Mouse (Mus musculus) intestine, embryonic 14.5 days (tissue): Measurements from ENCODE around the gene Chd4. TPM values are rescaled to one million over a fixed set of nuclear protein-coding genes. Genes with fewer than 3 reads are reported as not detected.

Experiments used
- ATAC-seq: fragments of 200-750 bp; cut with Nextera tagmentation; replicated peaks from 2 replicates; pipeline ENCODE4 v1.8.0; 2017; ENCODE audit warnings: low read depth, moderate number of reproducible peaks, moderate TSS enrichment, moderate library complexity; ENCODE audit not compliant: low FRiP score, low TSS enrichment
- DNase-seq: peaks from one replicate; pipeline ENCODE4 v3.0.0-alpha.2; 2018; ENCODE audit warnings: low spot score
- H3K27ac ChIP-seq: fragments of 300-500 bp; sonication (generic); 2 replicates; pipeline ENCODE4 v1.5.1; 2014; ENCODE audit warnings: low read depth, mild to moderate bottlenecking, control low read depth
- H3K27me3 ChIP-seq: fragments of 300-500 bp; sonication (generic); replicated peaks from 2 replicates; pipeline ENCODE4 v1.6.1; 2014; ENCODE audit warnings: low read length, control low read depth; ENCODE audit not compliant: control insufficient read depth, insufficient read depth
- H3K36me3 ChIP-seq: fragments of 300-500 bp; sonication (generic); 2 replicates; pipeline ENCODE4 v1.6.1; 2014; ENCODE audit warnings: low read length, control low read depth; ENCODE audit not compliant: control insufficient read depth, insufficient read depth
- H3K4me1 ChIP-seq: fragments of 300-500 bp; sonication (generic); replicated peaks from 2 replicates; pipeline ENCODE4 v1.6.1; 2014; ENCODE audit warnings: low read length, control low read depth, mixed read lengths; ENCODE audit not compliant: control insufficient read depth, insufficient read depth
- H3K4me2 ChIP-seq: fragments of 300-500 bp; sonication (generic); 2 replicates; pipeline ENCODE4 v1.6.1; 2014; ENCODE audit warnings: low read length
- H3K4me3 ChIP-seq: fragments of 300-500 bp; sonication (generic); 2 replicates; pipeline ENCODE4 v1.5.1; 2014; ENCODE audit warnings: low read depth, low read length, control low read depth, mixed read lengths
- H3K9ac ChIP-seq: fragments of 300-500 bp; sonication (generic); 2 replicates; pipeline ENCODE4 v1.6.1; 2014; ENCODE audit warnings: mild to moderate bottlenecking, low read length
- H3K9me3 ChIP-seq: fragments of 300-500 bp; sonication (generic); 2 replicates; pipeline ENCODE4 v1.6.1; 2016; ENCODE audit warnings: low read length, control low read depth; ENCODE audit not compliant: control insufficient read depth
- WGBS: fragments of 180-500 bp; shearing (Covaris S2); extraction: QIAGEN DNeasy Blood & Tissue Kit; methylation state at CpG from one replicate; pipeline ENCODE4 v1.1.7; 2014; 5-methylcytosine and 5-hydroxymethylcytosine counted together
- microRNA-seq: library from miRNA; unstranded; fragments of <30 nt; microRNA quantifications from one replicate; pipeline ENCODE4, GENCODE M21; 2016
- polyA plus RNA-seq: library from polyadenylated mRNA; unstranded; fragments of >200 nt; fragmentation: Nextera tagmentation; extraction: Ambion mirVana; gene quantifications from 2 replicates; pipeline ENCODE4 v1.2.1, GENCODE M21; 2014

Gene Chd4
- polyA plus RNA-seq, 1 experiment from 2014 or later = 74.8 TPM

GRCm38 (mm10) chr6:125172474-125172873 lies 76.7 kb downstream of the Chd4 start:
- Histone ChIP-seq H3K27ac (no peak overlapping the region), H3K4me2 (no peak overlapping the region), H3K9ac (no peak overlapping the region), H3K4me3 (no peak overlapping the region), H3K27me3 (no peaks in the 10 kb centered on the region), H3K9me3 (no peaks in the 10 kb centered on the region), H3K36me3 (peaks cover 100% of the 10 kb centered on the region), H3K4me1 (peaks cover 2% of the 10 kb centered on the region)
- peak; percentile 46 for DNase-seq
- WGBS = 75% methylated on average over 2 of the region's 2 CpGs
- no peak for ATAC-seq

GRCm38 (mm10) chr6:125173256-125173655 lies 77.5 kb downstream of the Chd4 start:
- ATAC-seq (no peak), DNase-seq (no peak)
- H3K27ac ChIP-seq = no peak overlapping the region
- H3K4me2 ChIP-seq = no peak overlapping the region
- H3K4me1 ChIP-seq = no peaks in the 10 kb centered on the region
- H3K9me3 ChIP-seq = no peaks in the 10 kb centered on the region
- H3K27me3 ChIP-seq = no peaks in the 10 kb centered on the region
- H3K36me3 ChIP-seq = peaks cover 100% of the 10 kb centered on the region
- H3K9ac ChIP-seq = no peak overlapping the region
- H3K4me3 ChIP-seq = no peak overlapping the region
- WGBS = 94% methylated on average over 7 of the region's 7 CpGs

- Histone ChIP-seq H3K9ac (no peak overlapping the region), H3K36me3 (peaks cover 99% of the 10 kb centered on the region), H3K27me3 (no peaks in the 10 kb centered on the region), H3K4me2 (no peak overlapping the region), H3K4me1 (no peaks in the 10 kb centered on the region), H3K4me3 (no peak overlapping the region), H3K9me3 (no peaks in the 10 kb centered on the region), H3K27ac (no peak overlapping the region)
- WGBS = 92% methylated on average over 5 of the region's 5 CpGs
- no peak for ATAC-seq
- no peak for DNase-seq
Observed at GRCm38 (mm10) chr6:125175469-125175868, 79.7 kb downstream of the Chd4 start.

GRCm38 (mm10) chr6:125179601-125180000 lies 83.8 kb downstream of the Chd4 start:
- DNase-seq (no peak), ATAC-seq (no peak)
- Histone ChIP-seq H3K4me1 (no peaks in the 10 kb centered on the region), H3K27me3 (no peaks in the 10 kb centered on the region), H3K9me3 (no peaks in the 10 kb centered on the region), H3K4me2 (no peak overlapping the region), H3K36me3 (peaks cover 98% of the 10 kb centered on the region), H3K27ac (no peak overlapping the region), H3K9ac (no peak overlapping the region), H3K4me3 (no peak overlapping the region)
- 91% methylated on average over 7 of the region's 7 CpGs for WGBS

Small RNA genes within 50 kb of the gene (microRNA-seq; reads per million reads assigned to microRNA genes)
- 0.25 reads per million for gene Mir7045

Other genes with a start within 250 kb of the Chd4 start
- 28.1 and 28.8 TPM in 2 replicates for gene P3h3, start 238.2 kb upstream of the Chd4 start, polyA plus RNA-seq
- gene Gpr162, start 232.0 kb upstream of the Chd4 start, polyA plus RNA-seq = 0.65 and 1.2 TPM in 2 replicates
- 0.28 and 0.37 TPM in 2 replicates for gene Cd4, start 207.8 kb upstream of the Chd4 start, polyA plus RNA-seq
- 1.8 and 2.1 TPM in 2 replicates for gene Lag3, start 184.3 kb upstream of the Chd4 start, polyA plus RNA-seq
- 232 and 257 TPM in 2 replicates for gene Ptms, start 175.9 kb upstream of the Chd4 start, polyA plus RNA-seq
- 352 and 357 TPM in 2 replicates for gene Mlf2, start 164.6 kb upstream of the Chd4 start, polyA plus RNA-seq
- 155 and 159 TPM in 2 replicates for gene Cops7a, start 130.4 kb upstream of the Chd4 start, polyA plus RNA-seq
- gene Pianp, start 99.3 kb upstream of the Chd4 start, polyA plus RNA-seq = 0.85 and 1.2 TPM in 2 replicates
- gene Zfp384, start 86.8 kb upstream of the Chd4 start, polyA plus RNA-seq = 9.2 and 10.8 TPM in 2 replicates
- gene Ing4, start 56.2 kb upstream of the Chd4 start, polyA plus RNA-seq = 94.4 and 108 TPM in 2 replicates
- 11.4 and 13.4 TPM in 2 replicates for gene Acrbp, start 46.3 kb upstream of the Chd4 start, polyA plus RNA-seq
- gene Lpar5, start 28.1 kb upstream of the Chd4 start, polyA plus RNA-seq = 2.3 and 3.0 TPM in 2 replicates
- 72.1 and 75.2 TPM in 2 replicates for gene Nop2, start 35.9 kb downstream of the Chd4 start, polyA plus RNA-seq
- 6.7 and 7.6 TPM in 2 replicates for gene Iffo1, start 49.3 kb downstream of the Chd4 start, polyA plus RNA-seq
- gene Gapdh, start 70.5 kb downstream of the Chd4 start, polyA plus RNA-seq = 2,406 and 2,408 TPM in 2 replicates
- gene Ncapd2, start 95.7 kb downstream of the Chd4 start, polyA plus RNA-seq = 109 and 129 TPM in 2 replicates
- gene Mrpl51, start 95.8 kb downstream of the Chd4 start, polyA plus RNA-seq = 217 and 221 TPM in 2 replicates
- gene Vamp1, start 119.6 kb downstream of the Chd4 start, polyA plus RNA-seq = 2.5 and 2.7 TPM in 2 replicates
- 5.7 and 7.1 TPM in 2 replicates for gene Tapbpl, start 135.9 kb downstream of the Chd4 start, polyA plus RNA-seq
- gene Cd27, start 141.0 kb downstream of the Chd4 start, polyA plus RNA-seq = 1.4 and 2.1 TPM in 2 replicates
- gene Tuba3a, start 190.1 kb downstream of the Chd4 start, polyA plus RNA-seq = 0.12 TPM in 1 of 2 replicates, not detected in the other
- 67.4 and 67.8 TPM in 2 replicates for gene Ltbr, start 217.9 kb downstream of the Chd4 start, polyA plus RNA-seq
- gene Scnn1a, start 224.7 kb downstream of the Chd4 start, polyA plus RNA-seq = 2.0 TPM in 2 replicates